Mouse (Mus musculus) adrenal gland, adult 18-20 months (tissue): ENCODE measurements around the gene Tenm2. TPM values are rescaled to one million over a fixed set of nuclear protein-coding genes. Genes with fewer than 3 reads are reported as not detected.

Experiments used
- DNase-seq, 2 experiments: peaks; one replicate each; pipeline ENCODE4 v3.0.0; 2021 to 2022; ENCODE audit warnings: low spot score in 2 of 2
- total RNA-seq, 2 experiments: library from RNA; stranded (reverse); gene quantifications; 1 replicate in 1 of 2; 2 replicates in 1 of 2; pipeline ENCODE4 v1.2.3; 2021

Tenm2 gene
- total RNA-seq, 2 experiments from 2014 or later: 0.36 to 1.1 TPM

GRCm38 (mm10) chr11:36228654-36229053 lies 1007.1 kb downstream of the Tenm2 start:
- DNase-seq: no peak

GRCm38 (mm10) chr11:36228196-36228595 lies 1007.6 kb downstream of the Tenm2 start:
- DNase-seq: no peak

DNA sequence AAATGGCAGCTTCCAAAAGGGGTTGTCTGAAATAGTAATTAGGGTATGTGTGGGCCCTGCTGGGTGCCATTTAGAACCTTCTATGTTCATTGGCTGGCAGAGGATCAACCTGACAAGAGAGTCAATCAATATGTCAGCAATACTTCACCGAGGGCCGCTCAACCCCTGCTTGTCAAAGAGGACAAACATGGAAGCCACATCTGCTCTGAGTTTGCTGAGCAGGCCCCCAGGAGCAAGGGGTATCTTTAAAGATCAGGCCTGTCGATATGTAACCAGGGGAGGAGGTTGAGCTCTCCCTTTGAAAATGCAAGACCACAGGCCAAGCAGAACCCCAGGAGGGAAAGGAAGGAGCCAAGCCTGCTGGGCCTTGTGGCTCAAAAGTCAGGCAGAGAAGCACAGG lies 1009.7 kb downstream of the Tenm2 start:
- no peak for DNase-seq

DNA sequence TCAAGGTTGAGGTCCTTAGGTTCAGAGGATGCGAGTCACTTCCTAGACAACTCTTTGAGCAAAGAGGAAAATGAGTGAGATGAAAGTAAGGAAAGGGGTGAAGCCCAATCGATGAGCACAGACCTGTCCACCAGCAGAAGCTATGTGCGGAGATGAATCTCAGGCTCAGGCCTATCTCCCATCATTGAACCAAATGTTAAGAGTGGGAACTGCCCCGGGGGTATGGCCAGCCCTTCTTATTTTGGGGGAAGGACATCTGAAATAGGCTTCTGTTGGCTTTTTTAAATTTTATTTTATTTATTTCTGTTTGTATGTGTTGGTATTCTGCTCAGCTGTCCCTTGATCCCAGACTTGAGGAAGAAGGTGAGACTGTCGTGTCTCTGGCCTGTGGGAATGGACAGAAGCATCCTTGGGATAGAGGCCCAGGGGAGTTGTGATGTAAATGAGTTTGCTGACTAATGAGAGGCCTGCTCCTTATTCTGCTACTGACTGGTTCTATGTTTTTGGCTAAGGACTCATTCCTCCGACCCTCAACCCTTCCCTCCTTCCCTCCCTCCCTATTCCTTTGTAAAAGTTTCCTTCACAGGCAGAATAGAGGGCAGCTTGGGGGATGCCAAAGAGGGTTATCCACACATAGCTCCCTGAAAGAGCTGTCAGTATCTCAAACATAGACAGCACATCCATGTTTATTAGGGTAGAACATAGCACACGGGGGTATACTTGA lies 1011.9 kb downstream of the Tenm2 start:
- DNase-seq: no peak

GRCm38 (mm10) chr11:36222071-36222470 lies 1013.7 kb downstream of the Tenm2 start:
- no peak for DNase-seq

DNA sequence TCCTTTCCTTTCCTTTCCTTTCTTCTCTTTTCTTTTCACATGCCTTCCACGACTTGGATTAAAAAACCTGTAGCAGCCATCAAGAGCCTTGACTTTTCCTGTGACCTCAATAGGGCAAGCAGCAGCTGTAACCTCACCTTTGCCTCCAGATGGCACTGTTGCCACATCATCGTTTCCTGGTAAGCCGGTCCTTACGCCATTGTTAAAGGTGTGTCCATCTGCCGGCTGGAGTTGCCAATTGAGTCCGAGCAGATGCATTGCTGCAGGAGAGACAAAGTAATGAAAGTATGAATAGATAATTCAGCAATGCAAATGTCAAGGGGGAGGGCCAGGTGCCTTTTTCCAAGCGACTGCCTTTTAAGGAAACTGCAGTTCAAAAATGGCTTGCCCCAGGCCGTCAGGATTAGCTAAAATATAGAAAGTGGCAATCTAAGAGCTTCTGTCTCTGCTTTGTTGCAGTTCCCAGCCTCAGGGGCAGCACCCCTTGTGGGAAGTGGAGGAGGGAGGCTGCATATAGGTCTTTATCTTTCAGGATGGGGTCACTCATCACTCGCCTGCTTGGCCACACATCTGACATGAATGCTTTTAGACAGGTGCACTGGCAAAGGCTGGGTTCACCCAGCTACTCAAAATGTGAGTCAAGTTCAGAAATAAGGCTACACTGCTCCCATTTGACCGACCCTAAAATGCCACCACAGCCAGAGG lies 1014.3 kb downstream of the Tenm2 start:
- DNase-seq: peak; percentile 73 to 79

DNA sequence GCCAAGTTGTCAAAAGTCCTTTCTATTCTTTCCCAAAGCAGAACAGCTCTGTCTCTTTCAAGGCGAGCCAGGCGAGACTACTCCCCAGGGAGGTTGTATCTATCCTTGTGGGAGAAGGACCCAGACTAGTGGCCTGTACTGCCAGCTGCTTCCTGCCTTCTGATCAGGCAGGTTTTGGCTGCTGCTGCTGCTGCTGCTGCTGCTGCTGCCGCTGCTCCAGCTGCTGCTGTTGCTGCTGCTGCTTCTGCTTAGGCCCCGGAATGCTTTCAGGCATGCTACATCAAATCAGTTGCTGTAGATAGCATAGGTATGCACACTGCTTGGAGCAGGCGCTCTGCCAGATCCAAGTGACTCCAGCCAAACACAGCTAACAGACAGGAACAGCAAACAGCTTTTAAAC lies 1015.1 kb downstream of the Tenm2 start:
- DNase-seq: no peak

GRCm38 (mm10) chr11:36219586-36219985 lies 1016.2 kb downstream of the Tenm2 start:
- no peak for DNase-seq

DNA sequence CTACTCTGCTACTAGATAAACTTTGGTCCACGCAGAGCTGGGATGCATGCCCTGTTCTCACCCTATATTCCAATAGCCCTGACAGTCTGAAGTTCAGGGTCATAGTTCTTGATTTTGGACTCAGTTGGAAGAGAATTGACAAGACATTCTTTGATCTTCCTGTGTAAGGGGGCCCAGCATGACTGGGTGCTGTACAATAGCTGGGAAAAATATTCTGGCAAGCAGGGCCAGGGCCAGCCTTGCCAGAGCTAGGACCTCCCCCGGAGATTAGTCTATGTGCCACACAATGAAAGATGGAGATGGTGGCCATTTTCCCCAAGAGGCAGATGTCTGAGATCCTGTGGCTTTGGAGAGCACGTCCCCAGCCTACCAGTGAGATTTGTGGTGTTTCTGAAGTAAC lies 1021.2 kb downstream of the Tenm2 start:
- DNase-seq: no peak

- DNase-seq: no peak
Measured at GRCm38 (mm10) chr11:36204381-36204780, 1031.4 kb downstream of the Tenm2 start.

DNA sequence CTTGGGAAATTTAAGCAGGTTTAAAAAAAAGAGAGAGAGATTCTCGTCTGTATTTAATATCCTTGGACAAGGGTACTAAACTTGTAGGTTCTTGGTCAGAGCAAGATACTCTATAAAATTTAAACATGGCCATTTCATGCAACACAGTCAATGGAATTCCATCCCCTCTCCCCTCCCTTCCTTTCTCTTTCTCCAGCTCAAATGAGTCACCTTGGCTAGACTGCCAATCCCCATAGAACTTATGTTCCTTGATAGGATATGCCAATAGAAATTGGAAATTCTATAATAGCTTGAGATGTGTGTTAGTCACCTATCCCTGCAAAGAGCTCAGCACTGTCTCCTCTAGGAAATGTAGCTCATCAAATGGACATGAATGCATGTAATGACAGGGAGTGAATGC lies 1031.9 kb downstream of the Tenm2 start:
- DNase-seq: no peak

DNA sequence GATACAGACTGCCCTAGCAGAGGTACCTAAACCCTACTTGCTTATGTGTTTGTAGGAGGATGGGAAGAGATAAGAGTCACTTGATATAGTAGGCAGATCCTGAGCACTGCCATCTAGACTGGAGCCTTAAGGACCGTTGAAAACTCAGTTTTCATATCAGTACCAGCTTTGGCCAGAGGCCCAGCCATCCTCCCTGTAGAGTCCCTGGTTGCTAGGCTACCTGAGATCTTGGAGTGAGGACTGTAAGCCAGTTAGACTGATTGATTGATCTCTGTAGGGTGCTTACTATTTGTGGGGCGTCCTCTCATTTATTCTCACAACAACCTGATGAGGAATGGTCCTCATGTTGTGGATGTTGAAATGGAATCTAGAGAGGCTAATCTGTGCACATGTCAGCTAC lies 1041.4 kb downstream of the Tenm2 start:
- no peak for DNase-seq

DNA sequence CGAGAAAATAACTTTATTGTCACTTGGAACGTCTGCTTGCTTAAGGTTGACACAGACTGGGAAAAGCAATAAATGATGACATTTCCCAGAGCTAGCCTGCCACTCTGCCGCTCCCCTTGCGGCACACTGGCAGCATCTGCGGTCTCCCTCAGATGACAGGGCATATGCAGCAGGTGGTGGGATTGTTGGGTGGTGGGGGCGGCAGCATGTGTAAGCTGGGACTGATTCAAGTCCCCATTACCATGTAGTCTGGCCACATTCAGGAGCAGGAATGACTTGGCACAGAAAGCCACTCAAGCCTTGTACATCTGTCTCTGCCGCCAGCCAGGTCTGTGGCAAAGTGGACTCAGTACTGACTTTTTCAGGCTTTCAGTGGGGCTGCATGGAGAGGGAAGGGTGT lies 1059.7 kb downstream of the Tenm2 start:
- DNase-seq: no peak

DNA sequence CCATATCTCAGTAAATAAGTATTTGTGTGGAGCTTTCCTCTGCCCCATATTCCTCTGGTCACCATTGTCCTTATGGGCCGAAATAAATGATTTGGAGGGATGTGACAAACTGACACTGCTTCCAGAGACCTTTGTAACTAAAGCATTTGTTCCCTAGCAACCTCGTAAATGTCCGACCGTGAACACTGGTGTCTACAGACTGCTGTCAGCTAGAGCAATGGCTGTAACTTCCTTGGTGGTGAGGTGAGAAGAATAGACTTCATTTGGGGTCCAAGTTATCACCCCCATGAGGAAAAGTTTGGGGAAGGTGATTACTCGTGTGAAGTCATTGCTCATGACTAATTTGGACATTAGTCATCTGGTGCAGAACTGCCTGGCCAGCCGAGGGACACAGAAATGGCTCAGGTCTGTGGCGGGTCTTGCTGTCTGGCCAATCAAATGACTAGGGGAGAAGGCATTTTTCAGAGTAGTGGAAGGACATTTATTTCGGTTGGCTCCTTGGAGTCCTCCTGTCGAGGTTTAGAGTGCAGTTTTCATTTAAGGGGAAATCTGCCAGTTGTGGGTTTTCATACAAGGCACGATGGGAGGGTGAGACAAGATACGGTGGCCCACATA lies 1062.6 kb downstream of the Tenm2 start:
- DNase-seq: no peak

- no peak for DNase-seq
Measured at GRCm38 (mm10) chr11:36172520-36172919, 1063.2 kb downstream of the Tenm2 start.

DNA sequence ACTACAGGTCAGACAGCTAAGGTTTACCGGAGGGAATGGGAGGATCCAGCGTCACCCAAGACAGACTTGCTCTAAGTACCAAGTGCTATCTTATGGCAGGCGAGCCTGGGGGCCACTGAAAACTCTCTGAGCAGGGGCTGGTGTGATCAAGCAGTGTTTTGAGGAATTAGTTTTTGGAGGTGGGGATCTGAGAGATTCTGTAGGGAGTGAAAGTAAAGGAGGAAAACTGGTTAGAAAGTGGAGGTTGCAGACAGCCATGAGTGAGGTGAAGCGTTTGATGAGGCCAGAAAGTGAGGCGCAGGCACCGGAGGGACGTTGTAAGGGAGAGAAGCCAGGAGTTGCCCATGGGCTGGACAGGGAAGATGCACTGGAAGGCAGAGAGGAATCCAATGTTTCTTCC lies 1063.8 kb downstream of the Tenm2 start:
- no peak for DNase-seq

- no peak for DNase-seq
Measured at GRCm38 (mm10) chr11:36171221-36171620, 1064.5 kb downstream of the Tenm2 start.

GRCm38 (mm10) chr11:36169738-36170137 lies 1066.0 kb downstream of the Tenm2 start:
- no peak for DNase-seq

DNA sequence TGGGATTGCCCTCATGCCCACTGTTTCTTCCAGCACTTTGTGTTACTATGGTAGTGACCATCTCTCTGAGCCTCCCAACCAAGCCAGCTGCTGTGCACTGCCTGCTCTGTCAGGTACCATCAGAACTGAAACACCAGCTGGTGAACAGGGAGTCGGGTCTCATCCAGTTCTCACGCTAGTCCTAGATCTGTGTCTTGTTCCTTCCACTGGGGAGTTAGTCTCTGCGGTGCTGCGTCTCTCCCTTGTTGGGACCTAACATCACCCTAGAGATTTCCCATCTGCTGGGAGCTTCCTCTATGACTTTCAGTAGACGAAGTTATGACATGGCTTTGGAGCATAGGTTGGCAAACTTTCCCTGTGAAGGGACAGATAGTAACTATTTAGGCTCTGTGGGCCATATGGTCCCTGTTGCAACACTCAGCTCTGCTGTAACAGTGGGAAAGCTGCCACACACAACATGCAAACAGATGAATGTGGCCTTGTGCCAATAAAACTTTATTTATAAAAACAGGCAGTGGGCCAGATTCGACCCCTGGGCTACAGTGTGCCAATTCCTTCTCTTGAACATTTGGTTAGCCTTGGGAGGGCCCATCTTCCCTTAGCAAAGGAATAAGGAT lies 1066.7 kb downstream of the Tenm2 start:
- DNase-seq: no peak

DNA sequence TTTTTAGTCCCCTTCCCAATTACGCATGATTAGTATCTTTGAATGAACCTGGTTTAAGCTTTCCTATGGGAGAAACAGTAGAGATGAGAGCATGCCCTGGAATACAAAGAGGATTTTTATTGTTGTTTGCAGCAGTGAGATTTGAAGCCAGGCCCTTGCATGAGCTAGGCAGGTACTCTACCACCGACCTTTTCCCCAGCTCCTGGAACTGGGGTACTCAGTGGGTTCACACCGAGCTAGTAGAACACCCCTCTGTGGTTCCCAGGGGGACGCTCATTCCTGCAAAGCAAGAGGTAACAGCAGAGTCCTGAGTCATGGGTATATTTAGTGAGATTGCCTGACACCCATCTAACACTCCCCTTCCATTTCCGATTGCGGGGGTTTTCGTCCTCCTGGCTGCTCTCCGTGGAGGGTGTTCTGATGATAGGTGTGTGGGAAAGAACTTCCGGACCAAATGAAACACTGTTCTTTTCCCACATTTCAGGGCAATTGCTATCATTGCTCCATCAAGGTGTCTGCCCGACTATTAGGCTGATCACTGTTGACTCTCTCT lies 1067.9 kb downstream of the Tenm2 start:
- DNase-seq: no peak

DNA sequence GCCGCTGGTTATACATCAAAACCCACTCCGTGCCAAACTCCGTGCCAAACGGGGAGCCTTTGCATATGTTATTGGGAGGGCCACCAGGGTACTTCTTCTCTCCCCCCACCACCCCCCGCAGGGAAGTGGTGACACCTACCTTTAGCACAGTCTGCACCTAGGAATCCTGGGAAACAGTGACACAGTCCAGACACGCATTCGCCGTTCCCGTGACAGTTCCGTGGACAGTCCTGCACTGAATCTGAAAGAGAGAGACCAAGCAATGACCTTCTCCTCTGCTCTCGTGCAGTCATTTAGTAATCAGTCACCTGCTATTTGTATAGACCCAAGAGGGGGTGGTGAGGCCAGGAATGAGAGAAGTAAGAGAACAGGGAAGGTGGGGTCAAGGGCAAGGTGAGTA lies 1072.2 kb downstream of the Tenm2 start:
- no peak for DNase-seq
